Mouse (Mus musculus) forebrain, embryonic 11.5 days (tissue): ENCODE results near the gene Lin7a. TPM values are rescaled to one million over a fixed set of nuclear protein-coding genes. Genes with fewer than 3 reads are reported as not detected.

ENCODE experiments used
- ATAC-seq: fragments of 200-750 bp; cut with Nextera tagmentation; replicated peaks from 2 replicates; pipeline ENCODE4 v1.8.0; 2017; ENCODE audit warnings: moderate TSS enrichment; ENCODE audit not compliant: low FRiP score
- DNase-seq: peaks from one replicate; pipeline ENCODE4 v3.0.0-alpha.2; 2017; ENCODE audit warnings: low spot score
- H3K27ac ChIP-seq: fragments of 300-500 bp; sonication (generic); 2 replicates; pipeline ENCODE4 v1.5.1; 2014; ENCODE audit warnings: low read depth, low read length
- H3K27me3 ChIP-seq: fragments of 300-500 bp; sonication (generic); 2 replicates; pipeline ENCODE4 v1.6.1; 2014; ENCODE audit warnings: mild to moderate bottlenecking, low read length, mixed read lengths; ENCODE audit not compliant: control insufficient read depth, insufficient read depth
- H3K36me3 ChIP-seq: fragments of 300-500 bp; sonication (generic); 2 replicates; pipeline ENCODE4 v1.6.1; 2014; ENCODE audit warnings: mild to moderate bottlenecking, low read length, moderate library complexity, mixed read lengths; ENCODE audit not compliant: control insufficient read depth, insufficient read depth
- H3K4me1 ChIP-seq: fragments of 300-500 bp; sonication (generic); replicated peaks from 2 replicates; pipeline ENCODE4 v1.6.1; 2014; ENCODE audit warnings: low read length, mixed read lengths; ENCODE audit not compliant: control insufficient read depth, insufficient read depth
- H3K4me2 ChIP-seq: fragments of 300-500 bp; sonication (generic); 2 replicates; pipeline ENCODE4 v1.6.1; 2014; ENCODE audit warnings: low read depth, mild to moderate bottlenecking, low read length, moderate library complexity, mixed read lengths; ENCODE audit not compliant: severe bottlenecking
- H3K4me3 ChIP-seq: fragments of 300-500 bp; sonication (generic); 2 replicates; pipeline ENCODE4 v1.5.1; 2014; ENCODE audit warnings: low read depth, low read length
- H3K9ac ChIP-seq: fragments of 300-500 bp; sonication (generic); 2 replicates; pipeline ENCODE4 v1.6.1; 2014; ENCODE audit warnings: low read length
- H3K9me3 ChIP-seq: fragments of 300-500 bp; sonication (generic); 2 replicates; pipeline ENCODE4 v1.6.1; 2016; ENCODE audit warnings: low read length, mixed read lengths; ENCODE audit not compliant: control insufficient read depth
- WGBS: fragments of 180-500 bp; shearing (Covaris S2); extraction: QIAGEN DNeasy Blood & Tissue Kit; methylation state at CpG from one replicate; pipeline ENCODE4 v1.1.7; 2014; 5-methylcytosine and 5-hydroxymethylcytosine counted together
- polyA plus RNA-seq: library from polyadenylated mRNA; unstranded; fragments of >200 nt; fragmentation: Nextera tagmentation; extraction: Ambion mirVana; gene quantifications from 2 replicates; pipeline ENCODE4 v1.2.1, GENCODE M21; 2014

Gene Lin7a
- polyA plus RNA-seq, 1 experiment from 2014 or later = 3.6 TPM

GRCm38 (mm10) chr10:107234421-107235400, 36.8 kb upstream of the Lin7a start:
- no peak overlapping the region for H3K27ac ChIP-seq
- no peak for DNase-seq
- no peaks in the 10 kb centered on the region for H3K9me3 ChIP-seq
- H3K27me3 ChIP-seq = no peaks in the 10 kb centered on the region
- H3K9ac ChIP-seq = no peak overlapping the region
- H3K36me3 ChIP-seq = no peaks in the 10 kb centered on the region
- no peak overlapping the region for H3K4me2 ChIP-seq
- H3K4me3 ChIP-seq = no peak overlapping the region
- no peak for ATAC-seq
- 85% methylated on average over 7 of the region's 7 CpGs for WGBS
- no peaks in the 10 kb centered on the region for H3K4me1 ChIP-seq

GRCm38 (mm10) chr10:107235496-107235895, 36.0 kb upstream of the Lin7a start:
- DNase-seq (no peak), ATAC-seq (no peak)
- Histone ChIP-seq H3K27me3 (no peaks in the 10 kb centered on the region), H3K4me1 (no peaks in the 10 kb centered on the region), H3K9ac (no peak overlapping the region), H3K4me3 (no peak overlapping the region), H3K36me3 (no peaks in the 10 kb centered on the region), H3K9me3 (no peaks in the 10 kb centered on the region), H3K27ac (no peak overlapping the region), H3K4me2 (no peak overlapping the region)
- 90% methylated on average over 3 of the region's 3 CpGs for WGBS

GRCm38 (mm10) chr10:107236211-107236610, 35.3 kb upstream of the Lin7a start:
- no peaks in the 10 kb centered on the region for H3K36me3 ChIP-seq
- ATAC-seq (no peak), DNase-seq (no peak)
- no peak overlapping the region for H3K9ac ChIP-seq
- no peaks in the 10 kb centered on the region for H3K9me3 ChIP-seq
- H3K4me3 ChIP-seq = no peak overlapping the region
- no peak overlapping the region for H3K27ac ChIP-seq
- H3K4me1 ChIP-seq = no peaks in the 10 kb centered on the region
- no peak overlapping the region for H3K4me2 ChIP-seq
- 86% methylated on average over 4 of the region's 4 CpGs for WGBS
- H3K27me3 ChIP-seq = no peaks in the 10 kb centered on the region

GRCm38 (mm10) chr10:107237076-107237475, 34.4 kb upstream of the Lin7a start:
- Histone ChIP-seq H3K4me3 (no peak overlapping the region), H3K36me3 (no peaks in the 10 kb centered on the region), H3K4me2 (no peak overlapping the region), H3K9me3 (no peaks in the 10 kb centered on the region), H3K27me3 (no peaks in the 10 kb centered on the region), H3K9ac (no peak overlapping the region), H3K27ac (no peak overlapping the region), H3K4me1 (no peaks in the 10 kb centered on the region)
- DNase-seq = no peak
- no peak for ATAC-seq
- 90% methylated on average over 2 of the region's 2 CpGs for WGBS

GRCm38 (mm10) chr10:107237736-107238135, 33.8 kb upstream of the Lin7a start:
- Histone ChIP-seq H3K9me3 (no peaks in the 10 kb centered on the region), H3K4me2 (no peak overlapping the region), H3K27ac (no peak overlapping the region), H3K4me3 (no peak overlapping the region), H3K4me1 (no peaks in the 10 kb centered on the region), H3K9ac (no peak overlapping the region), H3K36me3 (no peaks in the 10 kb centered on the region), H3K27me3 (no peaks in the 10 kb centered on the region)
- ATAC-seq (no peak), DNase-seq (no peak)
- 92% methylated on average over 1 of the region's 1 CpGs for WGBS

GRCm38 (mm10) chr10:107238151-107238860, 33.2 kb upstream of the Lin7a start:
- H3K4me2 ChIP-seq = no peak overlapping the region
- H3K27me3 ChIP-seq = no peaks in the 10 kb centered on the region
- no peak overlapping the region for H3K27ac ChIP-seq
- H3K36me3 ChIP-seq = no peaks in the 10 kb centered on the region
- H3K4me1 ChIP-seq = no peaks in the 10 kb centered on the region
- no peak overlapping the region for H3K4me3 ChIP-seq
- ATAC-seq = no peak
- no peaks in the 10 kb centered on the region for H3K9me3 ChIP-seq
- no peak for DNase-seq
- WGBS = 79% methylated on average over 2 of the region's 2 CpGs
- H3K9ac ChIP-seq = no peak overlapping the region

GRCm38 (mm10) chr10:107238861-107239435, 32.5 kb upstream of the Lin7a start:
- H3K36me3 ChIP-seq = no peaks in the 10 kb centered on the region
- 84% methylated on average over 3 of the region's 3 CpGs for WGBS
- ATAC-seq = no peak

GRCm38 (mm10) chr10:107239651-107240330, 31.7 kb upstream of the Lin7a start:
- H3K4me2 ChIP-seq = no peak overlapping the region
- H3K9me3 ChIP-seq = no peaks in the 10 kb centered on the region
- no peaks in the 10 kb centered on the region for H3K27me3 ChIP-seq
- no peak for DNase-seq
- 88% methylated on average over 2 of the region's 2 CpGs for WGBS
- H3K27ac ChIP-seq = no peak overlapping the region
- H3K36me3 ChIP-seq = no peaks in the 10 kb centered on the region
- no peaks in the 10 kb centered on the region for H3K4me1 ChIP-seq
- no peak for ATAC-seq
- no peak overlapping the region for H3K4me3 ChIP-seq
- no peak overlapping the region for H3K9ac ChIP-seq

More at GRCm38 (mm10) chr10:107238861-107239435, 32.5 kb upstream of the Lin7a start:
- no peak for DNase-seq
- no peak overlapping the region for H3K9ac ChIP-seq
- no peaks in the 10 kb centered on the region for H3K9me3 ChIP-seq
- no peak overlapping the region for H3K4me2 ChIP-seq
- no peak overlapping the region for H3K4me3 ChIP-seq
- H3K4me1 ChIP-seq = no peaks in the 10 kb centered on the region
- no peak overlapping the region for H3K27ac ChIP-seq
- no peaks in the 10 kb centered on the region for H3K27me3 ChIP-seq
